Mouse (Mus musculus) midbrain, embryonic 14.5 days (tissue): ENCODE results near the gene Tpi1. TPM values are rescaled to one million over a fixed set of nuclear protein-coding genes. Genes with fewer than 3 reads are reported as not detected.
A peak's percentile ranks its signal among the peaks of the same experiment; 100 is the strongest.

Experiments
- ATAC-seq: fragments of 200-750 bp; cut with Nextera tagmentation; 2 replicates; pipeline ENCODE4 v1.8.0; 2017; ENCODE audit warnings: moderate number of reproducible peaks, moderate library complexity; ENCODE audit not compliant: low FRiP score, low TSS enrichment
- DNase-seq: peaks from one replicate; pipeline ENCODE4 v3.0.0-alpha.2; 2015
- H3K27ac ChIP-seq: fragments of 300-500 bp; sonication (generic); replicated peaks from 2 replicates; pipeline ENCODE4 v1.5.1; 2014; ENCODE audit warnings: mild to moderate bottlenecking, low read depth, low read length, moderate library complexity
- H3K27me3 ChIP-seq: fragments of 300-500 bp; sonication (generic); 2 replicates; pipeline ENCODE4 v1.6.1; 2014; ENCODE audit warnings: low read length, control low read depth, mixed read lengths; ENCODE audit not compliant: control insufficient read depth, insufficient read depth
- H3K36me3 ChIP-seq: fragments of 300-500 bp; sonication (generic); 2 replicates; pipeline ENCODE4 v1.6.1; 2014; ENCODE audit warnings: low read length, control low read depth; ENCODE audit not compliant: control insufficient read depth, insufficient read depth
- H3K4me1 ChIP-seq: fragments of 300-500 bp; sonication (generic); 2 replicates; pipeline ENCODE4 v1.6.1; 2014; ENCODE audit warnings: mild to moderate bottlenecking, antibody characterized with exemption, low read length, control low read depth; ENCODE audit not compliant: control insufficient read depth, insufficient read depth
- H3K4me2 ChIP-seq: fragments of 300-500 bp; sonication (generic); 2 replicates; pipeline ENCODE4 v1.6.1; 2014; ENCODE audit warnings: mild to moderate bottlenecking, low read length, moderate library complexity
- H3K4me3 ChIP-seq: fragments of 300-500 bp; sonication (generic); replicated peaks from 2 replicates; pipeline ENCODE4 v1.5.1; 2014; ENCODE audit warnings: low read depth, low read length
- H3K9ac ChIP-seq: fragments of 300-500 bp; sonication (generic); replicated peaks from 2 replicates; pipeline ENCODE4 v1.6.1; 2014; ENCODE audit warnings: mild to moderate bottlenecking, low read length, moderate library complexity
- H3K9me3 ChIP-seq: fragments of 300-500 bp; sonication (generic); 2 replicates; pipeline ENCODE4 v1.6.1; 2016; ENCODE audit warnings: low read length, control low read depth, mixed read lengths; ENCODE audit not compliant: control insufficient read depth
- WGBS: fragments of 180-500 bp; shearing (Covaris S2); extraction: QIAGEN DNeasy Blood & Tissue Kit; methylation state at CpG from one replicate; pipeline ENCODE4 v1.1.7; 2014; 5-methylcytosine and 5-hydroxymethylcytosine counted together
- polyA plus RNA-seq: library from polyadenylated mRNA; unstranded; fragments of >200 nt; fragmentation: Nextera tagmentation; extraction: Ambion mirVana; gene quantifications from 2 replicates; pipeline ENCODE4 v1.2.1, GENCODE M21; 2014

Tpi1 gene
- 343 and 349 TPM in 2 replicates for polyA plus RNA-seq

GRCm38 (mm10) chr6:124813933-124814332 lies at the start of gene Tpi1:
Gene Tpi1, minus strand, starts transcription at chr6:124814296.
- DNase-seq (peak; percentile 88), ATAC-seq (peak; percentile 81)
- Histone ChIP-seq H3K9ac (peak within 1 kb of the TSS; percentile 73), H3K36me3 (peaks cover 55% of the 10 kb centered on the region), H3K4me3 (peak within 1 kb of the TSS; percentile 62), H3K9me3 (no peaks in the 10 kb centered on the region), H3K4me2 (peak within 1 kb of the TSS; percentile 92), H3K4me1 (peaks cover 35% of the 10 kb centered on the region), H3K27me3 (no peaks in the 10 kb centered on the region), H3K27ac (peak within 1 kb of the TSS; percentile 85)
- WGBS = under 1% methylated on average over 22 of the region's 22 CpGs

GRCm38 (mm10) chr6:124863125-124863657 lies 49.1 kb upstream of the Tpi1 start:
- WGBS = 0% methylated on average over 15 of the region's 16 CpGs
- Histone ChIP-seq H3K4me1 (peaks cover 50% of the 10 kb centered on the region), H3K4me3 (peak overlapping the region; percentile 70), H3K4me2 (peak overlapping the region; percentile 70), H3K9ac (peak overlapping the region; percentile 91), H3K9me3 (no peaks in the 10 kb centered on the region), H3K27ac (peak overlapping the region; percentile 96), H3K36me3 (peaks cover 20% of the 10 kb centered on the region), H3K27me3 (no peaks in the 10 kb centered on the region)
- peak; percentile 19 for ATAC-seq
- DNase-seq = peak; percentile 68

GRCm38 (mm10) chr6:124862406-124863124 lies 48.5 kb upstream of the Tpi1 start:
- Histone ChIP-seq H3K27ac (peak overlapping the region; percentile 96), H3K4me1 (peaks cover 50% of the 10 kb centered on the region), H3K9me3 (no peaks in the 10 kb centered on the region), H3K27me3 (no peaks in the 10 kb centered on the region), H3K9ac (peak overlapping the region; percentile 91), H3K4me3 (peak overlapping the region; percentile 70), H3K36me3 (peaks cover 20% of the 10 kb centered on the region), H3K4me2 (peak overlapping the region; percentile 70)
- 8% methylated on average over 8 of the region's 8 CpGs for WGBS
- ATAC-seq = no peak
- DNase-seq = peak; percentile 28

- Histone ChIP-seq H3K9me3 (no peaks in the 10 kb centered on the region), H3K36me3 (peaks cover 20% of the 10 kb centered on the region), H3K9ac (peak overlapping the region; percentile 91), H3K27ac (peak overlapping the region; percentile 96; the same call in 1 of the 2 replicates), H3K4me2 (peak overlapping the region; percentile 70), H3K4me1 (peaks cover 50% of the 10 kb centered on the region), H3K27me3 (no peaks in the 10 kb centered on the region), H3K4me3 (peak overlapping the region; percentile 70)
- WGBS = 35% methylated on average over 3 of the region's 3 CpGs
- ATAC-seq = no peak
- DNase-seq = no peak
Measured at GRCm38 (mm10) chr6:124861802-124862201, 47.7 kb upstream of the Tpi1 start.

GRCm38 (mm10) chr6:124861266-124861665 lies 47.2 kb upstream of the Tpi1 start:
- DNase-seq (no peak), ATAC-seq (no peak)
- peak overlapping the region; percentile 70 for H3K4me2 ChIP-seq
- 77% methylated on average over 19 of the region's 19 CpGs for whole genome bisulfite sequencing
- peak overlapping the region; percentile 70; the same call in 1 of the 2 replicates for H3K4me3 ChIP-seq
- H3K27me3 ChIP-seq = no peaks in the 10 kb centered on the region
- peaks cover 20% of the 10 kb centered on the region for H3K36me3 ChIP-seq
- H3K4me1 ChIP-seq = peaks cover 53% of the 10 kb centered on the region
- no peaks in the 10 kb centered on the region for H3K9me3 ChIP-seq
- H3K9ac ChIP-seq = peak overlapping the region; percentile 91; the same call in 1 of the 2 replicates
- peak overlapping the region; percentile 96; the same call in 1 of the 2 replicates for H3K27ac ChIP-seq

- no peak for DNase-seq
- peak overlapping the region; percentile 70 for H3K4me2 ChIP-seq
- H3K4me3 ChIP-seq = peak overlapping the region; percentile 14; the same call in 1 of the 2 replicates
- H3K9me3 ChIP-seq = no peaks in the 10 kb centered on the region
- H3K27ac ChIP-seq = peak overlapping the region; percentile 96
- peaks cover 59% of the 10 kb centered on the region for H3K4me1 ChIP-seq
- H3K27me3 ChIP-seq = no peaks in the 10 kb centered on the region
- no peak for ATAC-seq
- peaks cover 20% of the 10 kb centered on the region for H3K36me3 ChIP-seq
- WGBS = 68% methylated on average over 9 of the region's 9 CpGs
- H3K9ac ChIP-seq = peak overlapping the region; percentile 91
Measured at GRCm38 (mm10) chr6:124860511-124860910, 46.4 kb upstream of the Tpi1 start.

- peak overlapping the region; percentile 70 for H3K4me2 ChIP-seq
- H3K4me1 ChIP-seq = peaks cover 53% of the 10 kb centered on the region
- peak overlapping the region; percentile 96 for H3K27ac ChIP-seq
- DNase-seq (peak; percentile 92), ATAC-seq (no peak)
- WGBS = 5% methylated on average over 12 of the region's 12 CpGs
- H3K27me3 ChIP-seq = no peaks in the 10 kb centered on the region
- no peaks in the 10 kb centered on the region for H3K9me3 ChIP-seq
- peak overlapping the region; percentile 47 for H3K9ac ChIP-seq
- H3K36me3 ChIP-seq = peaks cover 20% of the 10 kb centered on the region
- H3K4me3 ChIP-seq = peak overlapping the region; percentile 14
Measured at GRCm38 (mm10) chr6:124859725-124860124, 45.6 kb upstream of the Tpi1 start.

- 80% methylated on average over 27 of the region's 28 CpGs for WGBS
- ATAC-seq (no peak), DNase-seq (no peak)
- H3K27me3 ChIP-seq = no peaks in the 10 kb centered on the region
- H3K27ac ChIP-seq = 0 out of 2 replicates have a peak overlapping the region, but pooled peaks have one; percentile 98
- peak overlapping the region; percentile 82 for H3K4me2 ChIP-seq
- H3K36me3 ChIP-seq = peaks cover 23% of the 10 kb centered on the region
- H3K4me3 ChIP-seq = no peak overlapping the region
- no peak overlapping the region for H3K9ac ChIP-seq
- H3K4me1 ChIP-seq = peaks cover 46% of the 10 kb centered on the region
- H3K9me3 ChIP-seq = no peaks in the 10 kb centered on the region
Measured at GRCm38 (mm10) chr6:124858561-124859318, 44.6 kb upstream of the Tpi1 start.
